Mouse (Mus musculus): ENCODE data around the gene Slc46a2.

Gene Slc46a2

DNA sequence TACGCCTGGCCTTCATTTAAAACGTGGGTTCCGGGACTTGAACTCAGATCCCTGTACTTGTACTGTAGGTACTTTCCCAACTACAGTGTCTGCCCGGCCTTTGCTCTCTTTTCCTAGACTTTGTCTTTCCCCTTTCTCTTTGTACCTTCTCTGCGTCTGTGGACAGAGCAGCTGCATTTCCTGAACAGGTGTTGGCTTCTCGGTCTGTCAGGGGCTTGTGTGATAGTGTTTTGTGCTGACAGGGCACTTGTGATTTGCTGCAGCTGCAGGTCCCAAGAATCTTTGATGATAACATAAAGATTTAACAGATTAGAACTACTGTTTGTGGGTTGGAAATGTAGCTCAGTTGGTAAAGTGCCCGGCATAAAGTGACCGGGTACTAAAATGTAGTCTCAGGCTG is 36.3 kb downstream of the Slc46a2 start:
- no peaks in the 10 kb centered on the region for H3K27me3 ChIP-seq (ENCODE audit: control insufficient read depth, insufficient read depth, low read length, poor library complexity, severe bottlenecking)
- no peak for DNase-seq (ENCODE audit: low read depth, low spot score)
- H3K36me3 ChIP-seq (ENCODE audit: control insufficient read depth, insufficient read depth, low read length, poor library complexity, severe bottlenecking), result peaks cover 22% of the 10 kb centered on the region

GRCm38 (mm10) chr4:59877025-59877424 is 37.8 kb downstream of the Slc46a2 start:
- Histone ChIP-seq H3K36me3 (ENCODE audit: control insufficient read depth, insufficient read depth, low read length, poor library complexity, severe bottlenecking) (peaks cover 13% of the 10 kb centered on the region), H3K27me3 (ENCODE audit: control insufficient read depth, insufficient read depth, low read length, poor library complexity, severe bottlenecking) (no peaks in the 10 kb centered on the region)
- no peak for DNase-seq (ENCODE audit: low read depth, low spot score)

DNA sequence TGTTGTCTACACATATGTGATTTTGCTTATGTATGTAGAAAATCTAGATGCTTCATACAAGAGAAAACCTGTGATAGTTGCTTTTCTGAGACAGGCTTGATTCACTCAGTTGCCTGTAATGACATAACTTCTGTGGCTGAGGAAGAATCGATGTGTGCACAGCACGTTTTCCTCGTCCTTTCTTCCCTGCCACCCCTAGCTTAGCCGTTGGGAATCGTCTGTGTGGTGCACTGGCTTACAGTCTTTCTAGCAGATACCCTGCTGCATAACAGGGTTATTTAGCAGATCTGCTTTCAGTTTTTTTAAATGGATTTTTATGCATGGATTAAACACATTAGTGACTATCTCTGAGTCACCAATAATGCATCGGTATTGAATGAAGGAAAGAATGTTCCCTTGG is 38.3 kb downstream of the Slc46a2 start:
- no peak for DNase-seq (ENCODE audit: low read depth, low spot score)
- H3K36me3 ChIP-seq (ENCODE audit: control insufficient read depth, insufficient read depth, low read length, poor library complexity, severe bottlenecking), result peaks cover 11% of the 10 kb centered on the region; the same call in 1 of the 2 replicates

DNA sequence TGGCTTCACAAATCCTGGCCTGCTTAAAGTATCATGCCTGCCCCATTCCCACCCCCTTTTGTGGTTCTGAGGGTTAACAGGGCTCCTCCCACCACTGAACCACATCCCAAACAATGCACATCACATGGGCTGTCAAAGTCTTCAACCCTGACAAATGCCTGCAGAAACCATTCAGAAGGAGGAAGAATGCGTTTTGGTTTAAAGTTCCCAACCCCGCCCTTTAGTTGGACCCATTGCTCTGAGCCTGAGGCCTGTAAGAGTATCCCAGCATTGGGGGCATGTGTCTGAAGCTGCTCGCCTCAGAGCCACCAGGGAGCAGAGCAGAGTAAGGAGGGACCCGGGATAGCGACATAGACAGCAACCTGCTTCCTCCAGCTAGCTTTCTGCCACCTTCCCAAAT is 41.0 kb downstream of the Slc46a2 start:
- H3K27me3 ChIP-seq (ENCODE audit: control insufficient read depth, insufficient read depth, low read length, poor library complexity, severe bottlenecking), result no peaks in the 10 kb centered on the region
- DNase-seq (ENCODE audit: low read depth, low spot score), result peak; percentile 7
- H3K36me3 ChIP-seq (ENCODE audit: control insufficient read depth, insufficient read depth, low read length, poor library complexity, severe bottlenecking), result peaks cover 11% of the 10 kb centered on the region; the same call in 1 of the 2 replicates

More for the DNA sequence above, 38.3 kb downstream of the Slc46a2 start:
- no peaks in the 10 kb centered on the region for H3K27me3 ChIP-seq (ENCODE audit: control insufficient read depth, insufficient read depth, low read length, poor library complexity, severe bottlenecking)

DNA sequence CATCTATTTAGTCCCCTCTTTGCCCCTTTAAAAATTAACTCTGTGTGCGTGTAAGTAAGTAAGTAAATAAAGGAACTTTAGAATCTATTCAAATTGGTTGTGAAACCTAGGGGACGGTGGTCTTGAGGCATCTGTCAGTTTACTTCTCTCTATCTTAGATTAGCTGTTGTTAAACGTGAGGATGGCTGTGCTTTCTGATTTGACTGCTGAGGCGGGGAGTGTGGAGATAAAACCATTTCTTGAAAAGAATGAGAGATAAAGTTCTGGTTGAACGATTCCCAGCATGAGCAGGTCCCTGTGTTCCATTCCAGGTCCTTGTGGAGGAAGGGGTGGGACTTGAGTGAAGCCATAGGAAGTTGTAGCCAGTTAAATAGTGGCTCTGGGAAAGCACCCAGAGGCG is 41.6 kb downstream of the Slc46a2 start:
- Histone ChIP-seq H3K36me3 (ENCODE audit: control insufficient read depth, insufficient read depth, low read length, poor library complexity, severe bottlenecking) (peaks cover 14% of the 10 kb centered on the region), H3K27me3 (ENCODE audit: control insufficient read depth, insufficient read depth, low read length, poor library complexity, severe bottlenecking) (no peaks in the 10 kb centered on the region)
- no peak for DNase-seq (ENCODE audit: low read depth, low spot score)

DNA sequence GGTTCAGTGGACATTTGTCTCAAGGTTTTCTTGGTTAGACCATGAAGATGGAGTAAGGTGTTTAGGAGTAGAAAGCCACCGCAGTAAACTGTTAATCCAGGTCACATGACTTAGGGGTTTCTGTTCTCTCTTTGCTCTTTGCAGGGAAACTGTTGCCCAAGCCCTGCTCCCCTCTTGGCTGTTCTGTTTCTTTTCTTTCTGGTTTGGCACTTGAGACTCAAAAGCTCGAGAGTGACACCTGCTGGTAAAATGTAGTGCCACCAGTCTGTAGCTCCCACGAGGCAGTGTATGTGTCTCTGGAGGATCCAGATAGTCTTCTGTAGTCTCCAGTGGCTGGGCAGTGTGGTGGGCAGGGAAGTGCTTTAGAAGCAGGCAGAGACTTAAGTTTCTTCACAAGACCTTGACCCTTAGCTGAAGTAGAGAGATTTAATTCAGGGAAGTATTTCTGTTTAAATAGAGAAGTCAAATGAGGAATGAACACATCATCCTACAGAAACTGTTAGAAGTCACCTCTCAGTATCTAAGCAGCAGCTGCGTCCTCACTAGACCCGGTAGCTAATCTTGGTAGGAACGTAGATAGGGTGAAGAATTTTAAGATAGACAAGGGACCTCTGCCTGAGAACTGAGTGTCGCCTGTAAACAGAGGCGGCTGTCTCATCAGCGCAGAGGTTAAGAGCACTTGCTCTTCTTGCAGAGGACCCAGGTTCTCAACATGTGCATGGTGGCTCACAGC is 43.8 kb downstream of the Slc46a2 start:
- no peaks in the 10 kb centered on the region for H3K27me3 ChIP-seq (ENCODE audit: control insufficient read depth, insufficient read depth, low read length, poor library complexity, severe bottlenecking)
- peaks cover 15% of the 10 kb centered on the region for H3K36me3 ChIP-seq (ENCODE audit: control insufficient read depth, insufficient read depth, low read length, poor library complexity, severe bottlenecking)
- peak; percentile 90 for DNase-seq (ENCODE audit: low read depth, low spot score)

DNA sequence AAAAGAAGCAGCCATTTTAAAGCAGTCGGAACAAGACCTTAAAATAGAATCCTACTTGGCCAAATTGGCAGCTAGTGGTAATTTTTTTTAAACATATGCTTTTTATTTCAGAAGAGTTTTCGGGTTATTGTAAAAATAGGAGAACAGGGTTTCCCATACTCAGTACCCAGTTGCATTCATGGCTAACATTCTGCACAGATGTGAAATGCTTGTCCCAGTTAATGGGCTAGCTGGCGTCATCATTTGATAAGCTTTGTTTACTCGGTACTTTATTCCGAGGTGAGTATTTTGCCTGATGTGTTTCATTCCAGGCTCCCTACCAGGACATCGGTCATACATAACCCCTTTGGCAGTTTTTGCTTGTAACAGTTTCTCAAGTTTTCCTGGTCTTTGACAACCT is 44.4 kb downstream of the Slc46a2 start:
- Histone ChIP-seq H3K27me3 (ENCODE audit: control insufficient read depth, insufficient read depth, low read length, poor library complexity, severe bottlenecking) (no peaks in the 10 kb centered on the region), H3K36me3 (ENCODE audit: control insufficient read depth, insufficient read depth, low read length, poor library complexity, severe bottlenecking) (peaks cover 15% of the 10 kb centered on the region)
- no peak for DNase-seq (ENCODE audit: low read depth, low spot score)

- no peaks in the 10 kb centered on the region for H3K27me3 ChIP-seq (ENCODE audit: control insufficient read depth, insufficient read depth, low read length, poor library complexity, severe bottlenecking)
- peaks cover 15% of the 10 kb centered on the region for H3K36me3 ChIP-seq (ENCODE audit: control insufficient read depth, insufficient read depth, low read length, poor library complexity, severe bottlenecking)
- no peak for DNase-seq (ENCODE audit: low read depth, low spot score)
Measured at GRCm38 (mm10) chr4:59869488-59870057, 45.3 kb downstream of the Slc46a2 start.

DNA sequence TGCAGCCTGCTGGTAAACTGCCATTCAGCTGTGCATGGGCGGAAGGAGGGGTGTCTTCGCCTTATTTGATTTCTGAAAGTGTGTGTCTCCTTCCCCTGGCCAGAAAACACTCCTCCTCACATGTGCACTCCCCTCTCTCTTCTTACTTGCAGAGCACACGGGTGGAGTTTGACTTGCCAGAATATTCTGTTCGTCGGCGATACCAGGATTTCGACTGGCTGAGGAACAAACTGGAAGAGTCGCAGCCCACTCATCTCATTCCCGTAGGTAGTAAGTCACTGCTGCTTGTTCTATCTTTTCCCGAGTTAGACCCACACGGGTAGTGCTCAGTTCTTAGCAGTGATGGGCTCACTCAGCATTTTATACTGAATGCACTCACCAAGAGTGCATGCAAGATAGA is 46.8 kb downstream of the Slc46a2 start:
- no peaks in the 10 kb centered on the region for H3K27me3 ChIP-seq (ENCODE audit: control insufficient read depth, insufficient read depth, low read length, poor library complexity, severe bottlenecking)

GRCm38 (mm10) chr4:59863869-59864268 is 51.0 kb downstream of the Slc46a2 start:
- Histone ChIP-seq H3K36me3 (ENCODE audit: control insufficient read depth, insufficient read depth, low read length, poor library complexity, severe bottlenecking) (peaks cover 8% of the 10 kb centered on the region), H3K27me3 (ENCODE audit: control insufficient read depth, insufficient read depth, low read length, poor library complexity, severe bottlenecking) (no peaks in the 10 kb centered on the region)
- DNase-seq (ENCODE audit: low read depth, low spot score), result no peak

More for the DNA sequence above, 46.8 kb downstream of the Slc46a2 start:
- peaks cover 15% of the 10 kb centered on the region for H3K36me3 ChIP-seq (ENCODE audit: control insufficient read depth, insufficient read depth, low read length, poor library complexity, severe bottlenecking)
- no peak for DNase-seq (ENCODE audit: low read depth, low spot score)

GRCm38 (mm10) chr4:59862335-59862734 is 52.5 kb downstream of the Slc46a2 start:
- Histone ChIP-seq H3K36me3 (ENCODE audit: control insufficient read depth, insufficient read depth, low read length, poor library complexity, severe bottlenecking) (peaks cover 7% of the 10 kb centered on the region), H3K27me3 (ENCODE audit: control insufficient read depth, insufficient read depth, low read length, poor library complexity, severe bottlenecking) (no peaks in the 10 kb centered on the region)
- DNase-seq (ENCODE audit: low read depth, low spot score), result no peak

DNA sequence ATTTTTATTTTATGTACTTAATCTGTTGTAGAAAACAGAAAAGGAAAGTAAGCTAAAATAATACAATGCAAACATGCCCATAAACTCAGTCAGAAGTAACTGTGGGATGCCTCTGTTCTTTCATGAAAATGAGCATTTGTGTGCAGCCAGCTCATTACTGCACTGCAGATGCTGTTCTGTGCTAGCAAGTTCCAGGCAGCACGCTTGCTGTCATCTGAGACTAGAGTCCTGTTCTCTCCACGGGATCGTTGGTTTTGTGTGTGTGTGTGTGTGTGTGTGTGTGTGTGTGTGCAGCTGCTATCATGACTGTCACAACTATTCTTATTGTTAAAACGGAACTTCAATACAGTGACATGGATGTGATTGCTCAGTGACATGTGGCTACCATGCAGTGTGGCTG is 53.0 kb downstream of the Slc46a2 start:
- H3K27me3 ChIP-seq (ENCODE audit: control insufficient read depth, insufficient read depth, low read length, poor library complexity, severe bottlenecking), result no peaks in the 10 kb centered on the region
- no peak for DNase-seq (ENCODE audit: low read depth, low spot score)
- peaks cover 12% of the 10 kb centered on the region for H3K36me3 ChIP-seq (ENCODE audit: control insufficient read depth, insufficient read depth, low read length, poor library complexity, severe bottlenecking)

- 0 out of 2 replicates have a peak, but pooled peaks cover under 1% of the 10 kb centered on the region for H3K27me3 ChIP-seq (ENCODE audit: control insufficient read depth, insufficient read depth, low read length, poor library complexity, severe bottlenecking)
- no peak for DNase-seq (ENCODE audit: low read depth, low spot score)
- peaks cover 12% of the 10 kb centered on the region for H3K36me3 ChIP-seq (ENCODE audit: control insufficient read depth, insufficient read depth, low read length, poor library complexity, severe bottlenecking)
Measured at GRCm38 (mm10) chr4:59860431-59860830, 54.4 kb downstream of the Slc46a2 start.

DNA sequence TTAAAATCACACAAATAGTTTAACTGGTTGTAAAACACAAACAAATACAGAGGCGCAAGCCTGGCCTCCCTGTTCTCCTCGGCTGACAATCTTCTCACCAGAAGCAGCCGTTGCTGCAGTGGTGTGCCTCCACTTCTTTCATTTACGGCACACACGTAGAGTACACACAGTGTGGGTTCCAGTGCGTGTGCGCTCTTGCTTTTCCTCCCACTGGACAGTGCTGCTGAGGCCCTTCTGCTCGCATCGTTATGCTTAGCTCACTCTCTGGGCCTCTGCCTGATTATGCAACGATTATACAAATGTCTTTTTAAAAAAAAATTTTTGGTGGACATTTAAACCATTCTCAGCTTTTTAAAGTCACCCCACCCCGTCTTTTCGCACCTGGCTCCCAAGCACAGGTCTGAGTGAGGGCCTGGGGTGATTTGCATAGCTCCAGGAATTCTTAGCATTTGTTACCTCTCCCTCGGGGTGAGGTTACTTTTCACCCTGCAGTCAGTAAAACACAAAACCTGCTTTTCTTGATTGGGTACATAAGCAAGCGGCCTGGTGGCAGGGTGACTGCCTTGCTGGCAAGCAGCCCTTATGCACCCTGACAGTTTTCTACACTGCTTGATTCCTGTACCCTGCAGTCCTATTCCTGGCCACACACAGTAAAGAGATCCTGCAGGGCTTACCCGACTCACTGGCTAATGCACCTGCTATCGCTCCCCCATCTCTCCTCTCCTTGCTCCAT is 55.0 kb downstream of the Slc46a2 start:
- Histone ChIP-seq H3K27me3 (ENCODE audit: control insufficient read depth, insufficient read depth, low read length, poor library complexity, severe bottlenecking) (0 out of 2 replicates have a peak, but pooled peaks cover 1% of the 10 kb centered on the region), H3K36me3 (ENCODE audit: control insufficient read depth, insufficient read depth, low read length, poor library complexity, severe bottlenecking) (peaks cover 12% of the 10 kb centered on the region)
- DNase-seq (ENCODE audit: low read depth, low spot score), result no peak

All from splenic B cell, adult 2 months (primary cell).